Mouse (Mus musculus) frontal cortex, adult (tissue): Measurements from ENCODE around the gene Dmtf1.
"Not testable (repeated sequence)": the region's sequence is repeated elsewhere in the genome, so short reads cannot be mapped to it uniquely, and the experiment has no call there.

Experiments used
- ATAC-seq: cut with Nextera tagmentation; 2 replicates; pipeline ENCODE4 v1.9.2; 2017; ENCODE audit warnings: mild to moderate bottlenecking, moderate library complexity, mixed read lengths; ENCODE audit not compliant: low TSS enrichment

Dmtf1 gene

GRCm38 (mm10) chr5:9161456-9162041, at the start of gene Dmtf1:
Dmtf1 (minus strand) TSS chr5:9161776.
- ATAC-seq: peak; percentile 91

GRCm38 (mm10) chr5:9186467-9186866, 24.9 kb upstream of the Dmtf1 start:
- ATAC-seq: no peak

GRCm38 (mm10) chr5:9173295-9173694, 11.7 kb upstream of the Dmtf1 start:
- no peak for ATAC-seq

GRCm38 (mm10) chr5:9169328-9170005, 7.9 kb upstream of the Dmtf1 start:
- peak; percentile 89 for ATAC-seq

GRCm38 (mm10) chr5:9166366-9166765, 4.8 kb upstream of the Dmtf1 start:
- no peak for ATAC-seq

GRCm38 (mm10) chr5:9165151-9165550, 3.6 kb upstream of the Dmtf1 start:
- not testable (repeated sequence) for ATAC-seq

GRCm38 (mm10) chr5:9163411-9163810, 1.8 kb upstream of the Dmtf1 start:
- ATAC-seq: no peak

GRCm38 (mm10) chr5:9162088-9162487, 512 bp upstream of the Dmtf1 start:
- ATAC-seq: peak; percentile 38

- ATAC-seq: peak; percentile 24
These were observed 633 bp downstream of the Dmtf1 start for GRCm38 (mm10) chr5:9160831-9161455.

- no peak for ATAC-seq
These were observed 4.2 kb downstream of the Dmtf1 start for GRCm38 (mm10) chr5:9157336-9157735.

GRCm38 (mm10) chr5:9156746-9157145, 4.8 kb downstream of the Dmtf1 start:
- no peak for ATAC-seq

GRCm38 (mm10) chr5:9149273-9149850, 12.2 kb downstream of the Dmtf1 start:
- peak; percentile 91 for ATAC-seq

- ATAC-seq: no peak
These were observed 19.2 kb downstream of the Dmtf1 start for GRCm38 (mm10) chr5:9142376-9142775.

GRCm38 (mm10) chr5:9140724-9141123, 20.9 kb downstream of the Dmtf1 start:
- no peak for ATAC-seq

GRCm38 (mm10) chr5:9135588-9135987, 26.0 kb downstream of the Dmtf1 start:
- no peak for ATAC-seq

- ATAC-seq: no peak
These were observed 29.8 kb downstream of the Dmtf1 start for GRCm38 (mm10) chr5:9131786-9132185.

- peak; percentile 71 for ATAC-seq
These were observed 33.0 kb downstream of the Dmtf1 start for GRCm38 (mm10) chr5:9128566-9128965.

GRCm38 (mm10) chr5:9124134-9124533, 37.4 kb downstream of the Dmtf1 start:
- ATAC-seq: no peak

- ATAC-seq: no peak
These were observed 47.4 kb downstream of the Dmtf1 start for GRCm38 (mm10) chr5:9114162-9114561.

GRCm38 (mm10) chr5:9111759-9112158, 49.8 kb downstream of the Dmtf1 start:
- peak; percentile 79 for ATAC-seq

- no peak for ATAC-seq
These were observed 50.3 kb downstream of the Dmtf1 start for GRCm38 (mm10) chr5:9111285-9111684.

- no peak for ATAC-seq
These were observed 52.0 kb downstream of the Dmtf1 start for GRCm38 (mm10) chr5:9109582-9109981.

- ATAC-seq: no peak
These were observed 53.1 kb downstream of the Dmtf1 start for GRCm38 (mm10) chr5:9108490-9108889.
